Mouse (Mus musculus) CD4-positive helper T cell, adult 2 months (primary cell): ENCODE measurements around the gene P4hb.

Experiments used
- DNase-seq: peaks from one replicate; pipeline ENCODE4 v3.0.0-alpha.2; 2012; ENCODE audit warnings: low read depth, missing footprints, low spot score

Gene P4hb

DNA sequence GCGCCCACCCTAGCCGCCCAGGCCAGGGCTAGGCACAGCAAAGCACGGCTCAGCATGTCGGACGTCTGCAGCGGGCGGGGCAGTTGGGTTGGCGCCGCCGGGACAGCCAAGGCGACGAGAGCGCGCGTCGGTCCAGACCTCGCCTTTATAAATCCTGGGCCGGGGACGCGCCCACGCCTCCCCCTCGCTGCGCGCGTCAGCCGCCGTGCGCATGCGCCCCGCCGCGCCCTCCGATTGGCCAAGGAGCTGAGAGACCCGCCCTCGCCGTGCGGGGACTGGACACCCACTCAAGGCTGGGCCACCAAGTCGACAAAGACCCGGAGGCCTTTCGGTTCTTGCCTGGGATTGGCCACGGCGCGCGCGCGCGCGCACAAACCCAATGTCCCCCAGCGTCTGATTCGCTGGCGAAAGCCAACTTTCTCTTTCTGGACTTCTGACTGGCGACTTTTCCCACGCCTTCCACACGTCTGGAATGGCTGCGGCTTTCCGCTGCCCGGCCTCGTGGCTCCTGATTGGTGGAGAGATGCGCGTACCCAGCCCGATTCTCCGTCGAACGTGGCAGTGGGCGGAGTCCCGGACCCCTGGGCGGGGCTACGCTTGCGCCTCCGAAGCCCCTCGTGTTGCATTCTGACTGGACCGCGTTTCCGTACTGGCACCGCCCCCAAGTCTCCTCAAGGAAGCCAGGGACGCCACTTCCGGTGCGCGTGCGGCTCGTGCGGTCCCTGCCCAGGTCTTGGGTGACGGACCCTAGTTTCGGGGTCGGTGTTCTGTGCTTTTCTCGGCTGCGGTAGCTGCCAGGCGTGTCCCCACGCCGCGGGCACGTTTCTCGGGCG, at the start of gene P4hb:
TSS of gene P4hb (minus strand) at position 502 of the 833 bp plus-strand sequence.
- peak; percentile 100 for DNase-seq

DNA sequence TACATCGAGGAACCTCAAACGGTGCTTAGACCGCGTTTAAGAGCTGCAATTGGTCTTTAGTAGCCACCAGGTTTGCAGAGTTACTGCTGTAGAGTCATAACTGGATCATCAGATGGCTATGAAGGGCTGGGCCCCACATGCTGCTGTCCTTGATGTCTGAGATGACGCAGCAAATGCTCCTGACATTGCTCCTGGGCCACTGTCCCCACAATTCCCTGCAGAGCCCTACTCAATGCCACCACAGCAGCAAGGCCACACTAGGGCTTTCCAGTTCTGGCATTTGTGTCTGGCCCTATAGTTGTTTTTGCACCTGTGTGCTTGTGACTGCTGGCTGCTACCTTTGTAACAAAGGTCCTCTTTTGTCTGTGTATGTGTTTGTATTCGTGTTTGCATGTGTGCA, 49.8 kb upstream of the P4hb start:
- no peak for DNase-seq

GRCm38 (mm10) chr11:120620195-120620594, 47.1 kb upstream of the P4hb start:
- no peak for DNase-seq

- DNase-seq, result no peak
Observed at GRCm38 (mm10) chr11:120618619-120619535, 45.8 kb upstream of the P4hb start.

DNA sequence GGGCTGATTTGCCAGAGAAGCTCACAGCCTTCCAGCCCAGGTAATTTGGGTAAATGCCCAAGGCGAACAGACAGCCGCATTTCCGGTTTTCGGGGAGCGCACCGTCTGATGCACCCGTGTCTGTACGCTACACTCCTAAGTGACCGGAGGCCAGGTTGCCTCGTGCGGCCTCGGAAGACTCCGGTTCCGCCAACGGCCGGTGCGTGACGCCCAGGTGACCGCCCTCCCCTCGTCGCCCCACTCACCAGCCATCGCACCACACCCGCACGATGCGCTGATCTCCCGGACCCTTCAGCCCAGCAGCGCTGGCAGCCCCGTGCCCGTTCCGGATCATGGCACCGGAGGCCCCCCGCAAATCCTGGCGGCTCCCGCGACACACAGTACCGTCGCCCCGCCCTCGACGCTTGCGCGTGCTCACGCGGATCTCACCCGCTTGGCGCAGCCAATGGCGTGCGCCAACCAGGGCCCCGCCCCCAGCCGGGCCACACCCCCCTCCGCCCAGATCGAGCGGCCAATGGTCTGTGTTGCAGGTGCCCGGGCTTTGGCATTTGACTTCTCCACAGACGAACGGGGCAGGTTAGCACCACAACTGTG, 44.6 kb upstream of the P4hb start, which contains the start of gene Pcyt2:
TSS of gene Pcyt2 (minus strand) at position 418 of the 594 bp plus-strand sequence.
- DNase-seq, result peak; percentile 95

DNA sequence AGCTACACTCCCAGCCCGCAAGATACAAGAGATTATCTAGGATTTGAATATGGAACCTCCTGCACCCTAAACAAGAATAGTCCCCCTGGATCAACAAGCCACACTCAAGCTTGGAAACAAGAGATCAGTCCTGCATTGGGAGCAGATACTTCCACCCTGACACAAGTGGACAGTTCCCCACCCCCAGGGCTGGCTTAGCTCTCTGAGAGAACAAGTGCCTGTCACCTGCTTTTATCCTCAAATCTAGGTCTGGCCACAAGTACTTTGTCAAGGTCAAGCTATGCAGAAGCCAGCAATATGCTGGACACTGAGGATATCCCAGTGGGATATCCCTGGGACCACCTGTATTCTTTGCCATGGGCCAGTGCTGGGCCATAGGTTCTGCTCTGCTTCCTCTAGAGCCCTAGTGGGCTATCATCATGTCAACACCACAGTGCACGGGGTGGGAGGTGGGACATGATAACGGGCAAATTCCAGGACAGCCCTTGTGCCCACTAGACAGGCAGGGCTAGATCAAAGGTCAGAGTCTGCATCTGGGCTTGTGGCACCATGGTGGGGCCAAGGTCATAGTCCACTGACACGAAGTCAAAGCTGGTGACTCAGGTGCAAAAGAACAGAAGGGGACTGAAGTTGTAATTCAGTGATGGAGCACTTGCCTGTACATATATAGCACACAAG, 43.7 kb upstream of the P4hb start:
- no peak for DNase-seq

- DNase-seq, result no peak
Observed at GRCm38 (mm10) chr11:120615606-120616203, 42.7 kb upstream of the P4hb start.

- DNase-seq, result no peak
Observed at GRCm38 (mm10) chr11:120615167-120615566, 42.1 kb upstream of the P4hb start.

- no peak for DNase-seq
Observed at GRCm38 (mm10) chr11:120613976-120614375, 40.9 kb upstream of the P4hb start.

DNA sequence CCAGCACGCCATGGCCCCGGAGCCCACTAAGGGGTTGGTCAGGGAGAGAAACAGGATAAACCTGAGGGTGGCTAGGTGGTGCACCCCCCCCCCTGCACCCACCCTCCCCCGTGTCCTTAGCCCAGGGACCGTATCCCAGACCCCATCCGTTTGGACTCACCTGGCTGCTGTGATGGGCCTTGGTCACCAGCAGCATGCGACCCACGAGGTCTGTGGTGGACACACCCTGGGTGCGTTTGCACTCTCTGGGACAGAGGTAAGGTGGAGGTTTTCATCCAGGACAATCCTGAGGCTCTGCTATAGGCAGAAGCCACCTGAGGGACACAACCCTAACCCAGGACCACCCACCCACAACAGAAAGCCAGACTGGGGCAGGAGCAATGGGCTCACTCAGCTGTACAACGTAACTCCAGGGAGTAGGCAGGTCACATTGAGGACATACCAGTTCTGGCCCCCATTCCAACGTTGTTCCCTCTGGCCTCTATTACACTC, 40.5 kb upstream of the P4hb start:
- DNase-seq, result no peak

- DNase-seq, result peak; percentile 80
Observed at GRCm38 (mm10) chr11:120612763-120613162, 39.7 kb upstream of the P4hb start.

GRCm38 (mm10) chr11:120610477-120611046, 37.5 kb upstream of the P4hb start:
- DNase-seq, result no peak

DNA sequence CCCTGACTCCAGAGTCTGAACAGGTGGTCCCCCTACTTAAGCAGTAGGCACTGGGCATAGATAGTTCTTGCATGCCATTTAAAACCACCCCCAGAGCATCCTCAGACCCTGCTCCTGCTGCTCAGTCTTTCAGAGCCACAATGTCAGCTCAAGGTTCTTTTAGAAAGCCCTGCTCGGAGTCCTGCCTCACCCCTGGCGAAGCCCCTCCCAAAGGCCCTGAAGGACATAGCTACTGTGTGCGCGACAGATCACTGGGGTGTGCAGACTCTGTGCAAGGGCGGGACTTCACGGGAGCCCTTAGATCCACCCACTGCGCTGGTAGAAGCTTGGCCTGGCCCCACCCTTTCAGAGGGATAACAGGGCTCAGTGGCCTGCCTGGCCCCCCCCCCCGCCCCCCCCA, 36.2 kb upstream of the P4hb start:
- no peak for DNase-seq

GRCm38 (mm10) chr11:120608241-120609034, 35.4 kb upstream of the P4hb start, which contains the start of gene Npb:
Gene Npb (plus strand): TSS chr11:120608477.
- DNase-seq, result no peak

- DNase-seq, result no peak
Observed at GRCm38 (mm10) chr11:120606764-120607163, 33.7 kb upstream of the P4hb start.

DNA sequence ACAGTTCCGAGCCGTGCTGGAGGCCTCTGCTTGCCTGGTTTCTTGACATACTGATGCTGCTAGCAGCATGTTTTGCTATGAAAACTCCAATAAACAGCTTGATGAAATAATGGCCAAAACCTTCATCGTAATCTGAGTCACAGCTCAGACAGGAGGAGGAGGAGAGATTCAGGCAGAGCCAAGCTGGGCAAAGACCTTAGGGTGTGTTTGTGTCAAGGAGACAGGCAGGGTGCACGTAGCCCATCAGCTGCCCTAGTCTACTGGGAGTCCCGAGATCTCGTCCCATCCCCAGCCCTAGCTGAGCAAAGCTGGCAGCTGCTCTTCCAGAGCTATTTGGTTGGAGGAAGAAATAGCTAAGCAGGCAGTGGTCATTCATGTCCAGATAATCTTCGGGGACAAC, 32.6 kb upstream of the P4hb start:
- no peak for DNase-seq

DNA sequence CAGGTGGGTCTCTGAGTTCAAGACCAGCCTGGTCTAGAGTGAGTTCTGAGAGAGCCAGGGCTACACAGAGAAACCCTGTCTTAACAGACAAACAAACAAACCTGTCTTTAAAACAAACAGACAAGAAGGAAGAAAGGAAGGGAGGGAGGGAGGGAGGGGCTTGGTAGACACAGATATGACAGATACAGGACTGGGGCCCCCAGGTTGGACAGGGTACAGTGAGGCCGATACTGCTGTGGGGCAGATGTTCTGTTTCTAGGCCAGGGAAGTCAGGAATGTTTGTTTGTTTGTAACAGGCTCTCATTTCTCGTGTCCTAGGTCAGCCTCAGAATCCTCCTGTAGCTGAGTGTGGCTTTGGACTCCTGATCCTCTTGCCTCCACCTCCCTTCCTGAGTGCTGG, 30.5 kb upstream of the P4hb start:
- DNase-seq, result no peak

DNA sequence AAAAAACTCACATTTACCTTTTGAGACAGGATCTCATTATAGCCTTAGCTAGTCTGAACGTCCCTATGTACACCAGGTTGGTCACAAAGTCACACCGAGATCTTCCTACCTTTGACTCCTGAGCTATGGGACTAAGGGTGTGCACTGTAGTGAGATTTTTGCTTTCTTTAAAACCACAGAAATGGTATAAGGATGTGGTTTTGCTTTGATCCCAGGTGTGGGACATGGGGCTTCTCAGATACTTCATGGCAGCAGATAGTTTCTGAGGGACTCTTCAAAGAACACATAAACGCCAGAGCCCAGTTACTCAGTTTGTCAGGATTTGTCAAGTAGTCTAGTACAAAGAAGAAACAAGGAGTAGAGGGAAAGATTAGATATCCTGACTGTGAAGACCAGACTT, 27.7 kb upstream of the P4hb start:
- DNase-seq, result peak; percentile 83

GRCm38 (mm10) chr11:120598990-120599549, 26.0 kb upstream of the P4hb start:
- no peak for DNase-seq
